Mouse (Mus musculus) megakaryocyte, embryonic 14.5 days (primary cell): ENCODE measurements around the gene Abca13.

Experiments
- FLI1 ChIP-seq: IDR thresholded peaks from 2 replicates; pipeline ENCODE4 v1.6.1; 2012; ENCODE audit warnings: low read length, inconsistent platforms, mixed read lengths
- GATA1 ChIP-seq: IDR thresholded peaks from 3 replicates; pipeline ENCODE4 v1.6.1; 2012; ENCODE audit warnings: mixed read lengths, low read length, inconsistent platforms, borderline replicate concordance

DNA sequence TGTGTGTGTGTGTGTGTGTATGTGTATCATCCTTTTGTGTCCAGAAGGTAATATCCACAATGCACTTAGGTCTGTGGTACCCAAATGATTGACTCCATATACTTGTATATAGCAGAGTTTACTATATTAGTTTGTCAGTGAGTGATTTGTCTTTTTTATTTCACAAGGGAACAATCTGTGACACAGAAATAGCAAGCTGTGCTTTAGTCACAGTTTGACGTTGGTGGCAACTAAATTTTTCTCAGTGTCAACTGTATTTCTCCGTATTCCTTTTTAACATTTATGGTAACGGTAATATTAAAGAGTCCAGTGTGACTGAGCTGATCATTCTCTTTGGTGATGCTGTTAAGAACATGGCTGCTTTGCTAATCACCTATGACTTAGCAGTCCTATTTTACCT, 409.4 kb downstream of the Abca13 start:
- TF ChIP-seq GATA1 (no peak), FLI1 (no peak)
